Mouse (Mus musculus) yolk sac, embryonic 10.5 days (tissue): Measurements from ENCODE around the gene Gm16223.

Source experiments
- DNase-seq: peaks from one replicate; pipeline ENCODE4 v3.0.0-alpha.2; 2017; ENCODE audit warnings: low spot score

The Gm16223 gene

DNA sequence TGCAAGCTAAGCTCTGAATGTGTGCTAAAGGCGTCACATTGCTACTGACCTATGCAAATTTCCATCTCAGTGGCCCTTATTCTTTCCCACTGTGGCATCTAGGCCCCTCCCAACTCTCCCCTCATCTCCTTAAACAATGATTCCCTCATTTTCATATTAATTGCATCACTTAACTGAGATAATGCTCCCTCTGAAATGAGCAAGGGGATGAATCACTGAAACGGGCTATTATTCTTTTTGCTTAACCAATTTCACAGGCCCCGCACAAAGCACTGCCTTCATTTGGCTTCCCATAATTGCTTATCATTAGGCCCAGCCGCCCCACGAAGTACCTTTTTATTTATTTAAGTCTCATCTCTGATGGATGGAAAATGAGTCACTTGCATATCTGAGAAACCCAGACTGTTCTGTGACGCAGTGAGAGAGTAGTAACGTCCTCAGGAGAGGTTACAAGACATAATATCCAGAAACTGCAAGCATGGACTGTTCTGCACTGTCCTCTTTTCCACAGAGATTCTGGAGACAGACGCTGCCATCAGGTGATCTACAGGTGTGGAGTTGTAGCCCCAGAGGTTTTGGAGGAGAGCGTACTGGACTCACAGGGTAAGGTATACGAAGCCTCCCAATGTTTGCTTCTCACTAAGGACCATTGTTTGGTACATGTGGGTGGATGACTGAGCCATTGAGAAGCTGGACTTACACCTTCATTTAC is at the start of gene Gm16223:
Gm16223 (plus strand) TSS at position 485 of the 712 bp plus-strand sequence.
- no peak for DNase-seq

GRCm38 (mm10) chr5:42022029-42022428 is 45.7 kb upstream of the Gm16223 start:
- DNase-seq = no peak

DNA sequence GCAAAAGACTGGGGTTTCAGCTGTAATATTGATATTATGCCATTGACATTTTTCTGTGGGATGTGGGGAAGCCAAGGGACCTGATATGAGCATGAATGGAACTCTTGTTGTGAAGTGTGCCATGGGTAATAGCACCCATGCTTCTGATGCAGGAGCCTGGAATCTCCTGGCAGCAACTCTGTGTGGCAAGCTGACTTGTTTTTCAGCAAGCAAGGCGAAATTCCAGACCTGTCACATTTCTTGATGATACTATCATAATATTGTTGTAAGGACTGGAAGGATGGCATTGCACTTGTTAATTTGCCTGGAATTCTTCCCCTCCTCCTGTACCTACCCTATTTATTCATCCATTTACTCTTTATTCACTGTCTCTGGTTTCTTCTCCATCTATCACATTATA is 44.2 kb upstream of the Gm16223 start:
- no peak for DNase-seq

GRCm38 (mm10) chr5:42036388-42037082 is 31.2 kb upstream of the Gm16223 start:
- DNase-seq = no peak

- DNase-seq = no peak
Measured at GRCm38 (mm10) chr5:42054636-42055035, 13.1 kb upstream of the Gm16223 start.

DNA sequence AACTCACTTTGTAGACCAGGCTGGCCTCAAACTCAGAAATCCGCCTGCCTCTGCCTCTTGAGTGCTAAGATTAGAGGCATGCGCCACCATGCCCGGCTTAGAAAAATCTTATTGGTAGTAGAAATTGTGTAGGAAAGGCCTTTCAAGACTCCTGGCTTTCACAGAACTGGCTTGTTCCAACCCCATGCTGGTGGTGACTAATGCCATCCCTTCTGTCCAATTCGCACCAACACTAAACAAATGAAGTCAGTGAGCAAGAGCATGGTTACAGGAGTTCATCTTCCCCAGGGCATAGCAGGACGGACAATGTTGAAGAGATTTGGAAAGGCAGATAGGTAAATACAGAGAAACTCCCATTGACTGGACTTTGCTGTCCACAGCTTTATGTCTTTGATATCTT is 12.6 kb upstream of the Gm16223 start:
- DNase-seq = no peak

- no peak for DNase-seq
Measured at GRCm38 (mm10) chr5:42065090-42065489, 2.7 kb upstream of the Gm16223 start.

- no peak for DNase-seq
Measured at GRCm38 (mm10) chr5:42067075-42067474, 685 bp upstream of the Gm16223 start.

- DNase-seq = no peak
Measured at GRCm38 (mm10) chr5:42068188-42068579, 424 bp downstream of the Gm16223 start.

- no peak for DNase-seq
Measured at GRCm38 (mm10) chr5:42116586-42117346, 49.0 kb downstream of the Gm16223 start.

DNA sequence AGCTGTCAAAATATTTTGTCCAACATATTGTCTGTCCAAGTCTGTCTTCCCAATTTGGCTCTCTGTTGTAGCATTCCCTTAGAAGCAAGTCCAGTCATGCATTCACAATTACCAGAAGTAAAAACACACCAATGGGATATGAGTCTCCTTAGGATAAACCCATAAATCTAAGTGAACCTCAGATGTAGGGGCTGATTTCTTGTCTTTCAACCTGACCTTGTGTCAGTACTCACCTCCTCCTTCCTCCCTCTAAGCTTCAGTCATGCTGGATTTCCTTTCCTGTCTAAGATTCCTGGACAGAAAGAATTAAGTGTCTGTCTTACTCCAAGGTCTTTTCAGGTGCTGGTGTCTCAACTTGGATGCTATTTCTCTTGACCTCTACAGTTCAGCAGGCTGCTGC is 57.8 kb downstream of the Gm16223 start:
- DNase-seq = no peak

DNA sequence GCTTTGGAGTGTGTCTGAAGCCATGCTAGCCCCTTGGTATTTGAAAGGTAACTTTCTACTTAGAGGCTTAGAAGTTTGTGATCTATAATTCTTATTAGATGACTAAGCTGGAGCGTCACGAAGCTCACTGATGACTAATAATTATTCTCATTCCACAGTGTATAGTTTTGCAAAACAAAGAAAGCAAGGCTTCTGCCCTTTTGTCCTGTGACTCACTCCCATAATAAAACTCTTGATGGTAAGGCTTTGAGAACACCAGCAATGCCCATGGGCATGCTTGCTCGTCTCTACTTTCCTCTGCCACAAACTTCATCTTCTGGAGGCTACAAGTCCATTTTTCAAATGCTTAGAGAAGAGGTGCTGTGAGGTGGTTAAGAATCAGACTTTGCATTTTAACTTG is 87.9 kb downstream of the Gm16223 start:
- no peak for DNase-seq

- no peak for DNase-seq
Measured at GRCm38 (mm10) chr5:42164731-42165130, 97.0 kb downstream of the Gm16223 start.

- no peak for DNase-seq
Measured at GRCm38 (mm10) chr5:42166311-42166710, 98.6 kb downstream of the Gm16223 start.

DNA sequence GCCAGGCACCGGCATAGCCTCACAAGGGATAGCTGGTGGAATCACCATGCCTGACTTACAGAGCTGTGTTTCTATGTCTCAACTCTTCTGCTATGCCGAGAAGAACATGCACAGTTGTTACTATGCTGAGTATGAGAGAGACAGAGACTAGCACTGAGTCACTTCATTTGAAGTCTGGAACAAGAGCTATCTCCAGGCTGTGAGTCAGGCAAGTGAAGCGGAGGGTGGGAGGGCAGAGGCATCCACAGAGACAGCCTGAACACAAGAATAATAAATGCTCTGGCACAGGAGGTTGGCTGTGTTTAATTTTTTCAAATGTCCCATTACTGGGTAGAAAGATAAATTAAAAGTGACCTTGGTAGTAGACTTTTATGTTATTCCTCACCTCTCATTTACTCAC is 100.3 kb downstream of the Gm16223 start:
- DNase-seq = no peak

DNA sequence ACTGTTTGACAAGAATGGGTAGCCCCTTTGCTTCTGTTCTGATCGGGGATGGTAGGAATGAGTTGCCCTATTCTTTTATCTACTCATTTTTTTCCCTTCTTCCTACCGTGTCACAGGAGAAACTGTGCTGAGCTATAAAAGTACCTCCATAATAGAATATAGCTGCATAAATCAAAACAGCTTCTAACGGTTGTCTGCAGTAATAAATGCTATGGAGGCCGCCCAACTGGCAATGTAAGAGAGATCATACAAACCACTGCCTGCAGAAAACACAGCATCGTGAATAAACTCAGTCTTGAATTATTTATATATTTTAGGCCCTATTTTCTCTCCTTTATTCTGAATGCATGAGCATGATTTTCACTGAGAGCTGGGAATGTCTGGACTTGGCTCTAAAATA is 101.0 kb downstream of the Gm16223 start:
- no peak for DNase-seq

DNA sequence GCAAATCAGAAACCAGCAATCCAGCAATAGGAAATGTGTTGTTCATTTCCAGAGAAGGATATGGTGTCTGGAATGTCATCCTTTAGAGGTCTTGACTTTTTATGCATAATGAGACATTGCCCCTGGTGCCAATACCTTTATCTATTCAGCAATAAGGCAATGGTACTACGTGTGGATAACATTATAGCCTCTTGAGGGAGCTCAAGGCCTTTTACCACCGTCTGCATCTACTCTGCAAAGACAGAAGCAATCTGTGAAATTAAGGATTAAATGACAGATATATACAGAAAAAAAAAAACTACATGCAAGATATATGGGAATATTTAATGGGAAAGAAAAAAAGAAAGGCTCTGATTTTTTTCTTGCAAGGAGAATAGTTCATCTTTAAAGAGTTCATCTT is 106.3 kb downstream of the Gm16223 start:
- DNase-seq = no peak

DNA sequence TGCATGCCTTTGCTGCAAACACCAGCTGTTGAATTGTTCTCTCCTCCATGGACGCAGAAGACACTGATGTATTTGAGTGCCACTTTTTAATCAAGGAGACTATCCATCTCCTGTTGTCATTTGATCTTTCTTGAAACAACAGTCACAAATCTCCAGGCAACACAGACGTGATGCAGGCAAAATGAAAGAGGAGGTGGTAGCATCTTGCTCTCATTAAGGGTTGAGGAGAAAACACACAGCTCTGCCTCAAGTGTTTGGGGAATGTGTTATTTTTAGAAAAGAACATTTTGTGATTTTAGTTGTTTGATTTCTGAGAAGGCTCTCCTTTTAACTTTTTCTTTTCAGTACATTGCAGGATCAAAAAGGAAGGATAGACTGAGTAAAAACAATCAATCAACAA is 107.7 kb downstream of the Gm16223 start:
- no peak for DNase-seq

DNA sequence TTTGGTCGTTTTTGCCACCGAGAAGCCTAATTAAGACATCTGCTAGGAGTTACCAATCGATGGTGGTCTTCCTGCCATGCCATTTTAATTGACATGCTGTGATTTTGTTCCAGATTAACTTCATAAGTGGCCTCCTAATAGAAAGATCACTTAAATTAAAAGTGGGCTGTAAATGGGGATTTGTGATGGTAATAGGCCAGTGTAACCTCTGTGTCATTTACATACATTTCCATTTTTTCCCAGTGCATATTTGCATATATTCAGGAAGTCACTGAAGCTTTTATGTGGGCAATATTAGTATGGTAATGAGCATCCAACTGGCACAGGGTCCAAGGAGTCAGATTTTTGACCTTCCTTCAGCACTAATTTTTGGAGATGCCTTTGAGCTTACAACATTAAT is 130.7 kb downstream of the Gm16223 start:
- no peak for DNase-seq

DNA sequence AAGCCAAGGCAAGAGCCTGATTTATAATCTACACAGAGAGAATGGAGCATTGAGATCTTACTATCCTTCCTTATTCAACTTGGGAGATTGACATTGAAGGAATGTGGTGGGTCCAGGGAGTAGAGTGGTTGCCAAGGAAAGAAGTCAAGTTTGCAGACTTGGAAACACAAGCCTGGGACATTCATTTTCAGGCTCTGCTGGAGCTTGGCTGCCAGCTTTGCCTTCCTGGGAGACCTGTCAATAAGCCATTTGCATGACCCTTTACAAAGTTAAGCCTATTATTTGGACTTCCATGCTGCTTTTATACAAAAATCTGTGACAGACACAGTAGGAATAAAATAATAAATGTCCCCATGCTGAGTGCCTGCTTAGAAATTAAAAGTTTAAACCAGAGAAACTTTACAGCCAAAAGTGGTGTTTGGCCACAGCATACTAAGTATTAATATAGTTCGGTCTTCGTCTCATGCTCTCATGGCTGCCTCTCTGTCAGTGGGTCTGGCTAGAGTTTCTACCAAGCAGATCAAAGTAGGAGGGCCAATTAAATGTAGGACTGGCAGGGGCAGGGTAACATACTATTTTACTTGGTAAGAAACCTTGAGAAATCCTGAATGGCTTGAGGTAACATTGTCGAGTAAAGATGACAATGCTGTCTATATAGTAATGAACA is 139.8 kb downstream of the Gm16223 start:
- DNase-seq = no peak

- no peak for DNase-seq
Measured at GRCm38 (mm10) chr5:42211554-42212338, 144.0 kb downstream of the Gm16223 start.

DNA sequence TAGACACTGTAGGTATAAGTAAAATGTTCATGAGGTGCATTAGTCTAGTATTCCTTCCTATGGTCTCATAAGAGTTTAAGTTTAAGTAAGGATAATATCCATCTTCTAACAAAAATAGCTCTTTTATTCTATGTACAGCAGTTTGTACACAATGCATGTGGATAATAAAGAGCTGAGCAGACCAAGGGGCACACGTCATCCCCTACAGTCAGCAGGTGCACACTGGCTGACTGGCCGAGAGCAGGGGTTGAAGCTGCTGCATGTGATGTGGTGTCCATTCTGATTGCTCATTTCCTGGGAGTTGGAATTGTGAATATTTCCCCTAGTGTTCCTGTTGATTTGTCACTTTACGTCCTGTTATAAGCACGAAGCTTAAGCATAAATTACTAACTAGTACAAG is 144.6 kb downstream of the Gm16223 start:
- DNase-seq = no peak
